Mouse (Mus musculus) spleen, adult 2 months (tissue): ENCODE results near the gene Drc3.

Source experiments
- CTCF ChIP-seq: fragments of 200-500 bp; IDR thresholded peaks from 2 replicates; pipeline ENCODE4 v1.5.1; 2011; ENCODE audit warnings: mild to moderate bottlenecking, inconsistent platforms; ENCODE audit not compliant: insufficient read depth, insufficient read length, insufficient replicate concordance; ENCODE audit errors: extremely low read depth
- POLR2A ChIP-seq: fragments of 200-500 bp; IDR thresholded peaks from 2 replicates; pipeline ENCODE4 v1.6.1; 2011; ENCODE audit warnings: low read depth, low read length, inconsistent platforms

GRCm38 (mm10) chr11:60426417-60426816 is 73.3 kb downstream of the Drc3 start:
- TF ChIP-seq CTCF (no peak), POLR2A (no peak)
